23 mouse cellular contexts compared by ENCODE assay signal in the genomic region with DNA sequence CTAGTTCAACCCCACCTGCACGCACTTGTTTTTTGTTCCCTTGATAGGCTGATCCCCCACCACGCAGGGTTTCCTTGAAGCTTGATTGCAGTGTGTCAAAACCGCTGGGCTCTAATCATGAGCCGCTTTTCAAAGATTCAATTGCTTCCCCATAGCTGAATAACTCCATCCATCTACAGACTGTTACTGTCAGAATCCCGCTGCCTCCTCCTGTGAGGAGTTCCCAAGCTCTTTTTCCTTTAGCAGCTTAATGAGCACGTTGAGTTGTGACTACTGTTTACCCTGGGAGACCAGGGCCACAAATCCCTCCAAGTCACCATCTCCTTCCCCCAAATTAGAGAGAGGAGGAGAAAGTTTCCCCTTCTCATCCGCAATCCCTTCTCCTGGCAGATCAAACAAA.
DNase-seq lines count a peak whose midpoint lies in the region; ATAC-seq and TF ChIP-seq lines count a peak whose summit lies in the region.
"Had no signal": no experiment of that assay in that cellular context is flagged by ENCODE, and none has a peak within 500 bp of the region (broad histone marks: within the 10 kb centered on the region; RNA-seq: fewer than 3 reads in every experiment).

No protein-coding gene starts in this region.

- no peaks in the 10 kb centered on the region for H3K27me3 ChIP-seq in hindbrain, postnatal 0 days (ENCODE audit: insufficient read depth, low read length)
- no peaks in the 10 kb centered on the region for H3K27me3 ChIP-seq in hindbrain, embryonic 13.5 days
- no peaks in the 10 kb centered on the region for H3K27me3 ChIP-seq in forebrain, embryonic 11.5 days (ENCODE audit: control insufficient read depth, insufficient read depth, low read length)
- H3K27me3 ChIP-seq: intestine, embryonic 15.5 days; neural tube, embryonic 15.5 days had no signal

- no peak overlapping the region for H3K4me2 ChIP-seq in hindbrain, postnatal 0 days (ENCODE audit: low read depth, low read length)
- H3K4me2 ChIP-seq in hindbrain, embryonic 13.5 days, result no peak overlapping the region
- peak overlapping the region; percentile 20; the same call in 1 of the 2 replicates for H3K4me2 ChIP-seq in forebrain, embryonic 11.5 days (ENCODE audit: low read depth, low read length, severe bottlenecking)
- H3K4me2 ChIP-seq: intestine, embryonic 15.5 days; liver, embryonic 11.5 days; lung, embryonic 14.5 days; neural tube, embryonic 15.5 days had no signal

- H3K9me3 ChIP-seq in hindbrain, postnatal 0 days (ENCODE audit: low read length), result no peaks in the 10 kb centered on the region
- H3K9me3 ChIP-seq in hindbrain, embryonic 13.5 days, result no peaks in the 10 kb centered on the region
- no peaks in the 10 kb centered on the region for H3K9me3 ChIP-seq in forebrain, embryonic 11.5 days (ENCODE audit: control insufficient read depth, low read length)
- H3K9me3 ChIP-seq: intestine, embryonic 15.5 days; neural tube, embryonic 15.5 days had no signal

- ATAC-seq in hindbrain, postnatal 0 days, result no peak
- no peak for ATAC-seq in hindbrain, embryonic 13.5 days (ENCODE audit: low FRiP score)
- peak; percentile 73 for ATAC-seq in forebrain, embryonic 11.5 days (replicated peaks; ENCODE audit: low FRiP score)
- ATAC-seq in activated CD4-positive, CD25-positive, alpha-beta regulatory T cell, adult 4 months, result no peak
- ATAC-seq: intestine, embryonic 15.5 days had no signal

- 10% methylated on average over 7 of the region's 7 CpGs for WGBS in hindbrain, postnatal 0 days
- 11% methylated on average over 7 of the region's 7 CpGs for WGBS in hindbrain, embryonic 13.5 days
- WGBS in forebrain, embryonic 11.5 days, result 4% methylated on average over 7 of the region's 7 CpGs

- H3K4me3 ChIP-seq in hindbrain, postnatal 0 days (ENCODE audit: low read length), result no peak overlapping the region
- no peak overlapping the region for H3K4me3 ChIP-seq in hindbrain, embryonic 13.5 days
- H3K4me3 ChIP-seq in forebrain, embryonic 11.5 days (ENCODE audit: low read depth, low read length), result no peak overlapping the region
- no peak overlapping the region for H3K4me3 ChIP-seq in layer of hippocampus, adult 2 months
- H3K4me3 ChIP-seq: erythroblast, embryonic 14.5 days; heart, adult 2 months; intestine, embryonic 15.5 days; neural tube, embryonic 15.5 days had no signal

- H3K4me1 ChIP-seq in hindbrain, postnatal 0 days (ENCODE audit: insufficient read depth, low read length), result no peaks in the 10 kb centered on the region
- H3K4me1 ChIP-seq in hindbrain, embryonic 13.5 days (replicated peaks), result peaks cover 9% of the 10 kb centered on the region; the same call in 1 of the 2 replicates
- H3K4me1 ChIP-seq in forebrain, embryonic 11.5 days (replicated peaks; ENCODE audit: control insufficient read depth, insufficient read depth, low read length), result no peaks in the 10 kb centered on the region; the same call in 1 of the 2 replicates
- H3K4me1 ChIP-seq: intestine, embryonic 15.5 days had no signal

- TF ChIP-seq CTCF in hindbrain, postnatal 0 days (IDR thresholded peaks at IDR 0.05; ENCODE audit: low read depth), result no peak
- no peak for TF ChIP-seq CTCF in layer of hippocampus, adult 2 months (conservative IDR thresholded peaks at IDR 0.05)

- H3K27ac ChIP-seq in hindbrain, postnatal 0 days, result no peak overlapping the region
- no peak overlapping the region for H3K27ac ChIP-seq in hindbrain, embryonic 13.5 days
- H3K27ac ChIP-seq in forebrain, embryonic 11.5 days (ENCODE audit: low read depth, low read length), result 0 out of 2 replicates have a peak overlapping the region, but pooled peaks have one; percentile 4
- H3K27ac ChIP-seq in layer of hippocampus, adult 2 months, result no peak overlapping the region
- H3K27ac ChIP-seq: heart, adult 2 months; intestine, embryonic 15.5 days; neural tube, embryonic 15.5 days had no signal

- 0 out of 2 replicates have a peak overlapping the region, but pooled peaks have one; percentile 13 for H3K9ac ChIP-seq in hindbrain, postnatal 0 days (replicated peaks; ENCODE audit: low read length)
- H3K9ac ChIP-seq in hindbrain, embryonic 13.5 days, result no peak overlapping the region
- H3K9ac ChIP-seq in forebrain, embryonic 11.5 days (ENCODE audit: low read length), result no peak overlapping the region
- H3K9ac ChIP-seq: intestine, embryonic 15.5 days; lung, embryonic 14.5 days; neural tube, embryonic 15.5 days had no signal

- peak; percentile 34 for DNase-seq in hindbrain, postnatal 0 days (ENCODE audit: low spot score)
- peak; percentile 26 for DNase-seq in embryo, embryonic 11 days
- DNase-seq in forebrain, embryonic 11.5 days (ENCODE audit: low spot score), result peak; percentile 67
- peak; percentile 45 for DNase-seq in mesoderm, embryonic 11.5 days (ENCODE audit: low read depth, low spot score)
- DNase-seq in layer of hippocampus, adult 2 months (ENCODE audit: low spot score in 2 of 2), result no peak
- DNase-seq: adrenal gland, postnatal 10 days; B cell, adult 2 months; cerebellum, postnatal 10 days; gastrocnemius, postnatal 14 days; heart, adult 2 months; heart, postnatal 36 days; kidney, adult 9 months; kidney, postnatal 36 days; lung, embryonic 14.5 days; lung, postnatal 36 days; right cerebral cortex, postnatal 4 days; thymus, adult 2 months had no signal

- no peaks in the 10 kb centered on the region for H3K36me3 ChIP-seq in hindbrain, postnatal 0 days (ENCODE audit: insufficient read depth, low read length)
- H3K36me3 ChIP-seq in hindbrain, embryonic 13.5 days, result no peaks in the 10 kb centered on the region
- no peaks in the 10 kb centered on the region for H3K36me3 ChIP-seq in forebrain, embryonic 11.5 days (ENCODE audit: control insufficient read depth, insufficient read depth, low read length)
- H3K36me3 ChIP-seq: intestine, embryonic 15.5 days; neural tube, embryonic 15.5 days had no signal

Comparison
In these comparisons a context has a peak if more than half of its experiments do, and no peak if none do; other contexts are left out.
1. DNase-seq: peak in hindbrain, postnatal 0 days (single experiment), embryo, embryonic 11 days (single experiment), forebrain, embryonic 11.5 days (single experiment) and mesoderm, embryonic 11.5 days (single experiment); none in layer of hippocampus, adult 2 months (0 of 2).